Mouse (Mus musculus): ENCODE measurements around the gene Scand1. TPM values are rescaled to one million over a fixed set of nuclear protein-coding genes. Genes with fewer than 3 reads are reported as not detected.

The Scand1 gene
- polyA plus RNA-seq, 1 experiment from 2014 or later = 68.7 TPM

GRCm38 (mm10) chr2:156278226-156279017 lies 34.1 kb downstream of the Scand1 start:
- H3K27me3 ChIP-seq = no peaks in the 10 kb centered on the region
- peaks cover 67% of the 10 kb centered on the region for H3K36me3 ChIP-seq
- H3K4me3 ChIP-seq (replicated peaks) = no peak overlapping the region
- H3K4me2 ChIP-seq = no peak overlapping the region
- 0 out of 2 replicates have a peak, but pooled peaks cover 5% of the 10 kb centered on the region for H3K4me1 ChIP-seq
- no peaks in the 10 kb centered on the region for H3K9me3 ChIP-seq (replicated peaks)
- no peak overlapping the region for H3K9ac ChIP-seq
- peak; percentile 76 for ATAC-seq (replicated peaks; ENCODE audit: low FRiP score)
- H3K27ac ChIP-seq = peak overlapping the region; percentile 45
- 52% methylated on average over 4 of the region's 4 CpGs for WGBS

GRCm38 (mm10) chr2:156272553-156272952 lies 40.0 kb downstream of the Scand1 start:
- Histone ChIP-seq H3K27me3 (no peaks in the 10 kb centered on the region), H3K4me1 (0 out of 2 replicates have a peak, but pooled peaks cover 3% of the 10 kb centered on the region), H3K36me3 (peaks cover 78% of the 10 kb centered on the region), H3K4me2 (no peak overlapping the region), H3K4me3 (replicated peaks) (no peak overlapping the region), H3K27ac (no peak overlapping the region), H3K9me3 (replicated peaks) (no peaks in the 10 kb centered on the region), H3K9ac (no peak overlapping the region)
- 91% methylated on average over 6 of the region's 6 CpGs for WGBS
- no peak for ATAC-seq (replicated peaks; ENCODE audit: low FRiP score)

- Histone ChIP-seq H3K9me3 (replicated peaks) (no peaks in the 10 kb centered on the region), H3K9ac (no peak overlapping the region), H3K4me2 (no peak overlapping the region), H3K27me3 (no peaks in the 10 kb centered on the region), H3K4me1 (0 out of 2 replicates have a peak, but pooled peaks cover 3% of the 10 kb centered on the region), H3K27ac (no peak overlapping the region), H3K36me3 (peaks cover 60% of the 10 kb centered on the region), H3K4me3 (replicated peaks) (no peak overlapping the region)
- WGBS = 97% methylated on average over 9 of the region's 9 CpGs
- no peak for ATAC-seq (replicated peaks; ENCODE audit: low FRiP score)
Observed at GRCm38 (mm10) chr2:156267636-156268035, 44.9 kb downstream of the Scand1 start.

DNA sequence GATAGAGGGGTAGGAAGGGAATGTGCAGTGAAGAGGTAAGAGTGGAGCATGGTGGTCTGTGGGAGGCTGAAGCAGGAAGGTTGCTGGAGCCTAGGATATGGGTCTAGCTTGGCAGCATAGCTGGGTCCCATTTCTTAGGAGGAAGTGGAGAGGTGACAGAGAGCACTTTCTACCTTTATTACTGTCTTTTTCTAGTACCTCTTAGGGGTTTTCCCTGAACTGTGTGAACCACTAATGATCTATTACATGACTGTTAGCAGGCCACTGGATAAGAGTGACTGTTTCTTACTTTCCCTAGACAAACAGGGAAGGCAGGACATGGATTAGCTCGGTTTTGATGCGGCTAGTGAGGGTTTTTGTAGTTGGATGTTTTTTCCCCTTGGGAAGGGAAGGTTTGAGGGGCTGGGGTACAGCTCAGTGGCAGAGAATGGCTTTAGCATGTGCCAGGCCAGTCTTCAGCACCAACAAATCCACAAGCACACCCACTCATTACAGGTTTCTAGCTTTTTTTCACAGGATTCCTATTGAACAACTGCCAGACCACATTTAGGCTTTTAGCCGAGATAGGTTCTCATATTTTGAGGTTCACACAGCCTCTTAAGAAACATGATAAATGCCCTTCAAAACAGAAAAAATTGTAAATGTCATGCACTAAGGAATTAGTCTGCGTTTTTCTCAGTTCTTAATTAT lies 49.2 kb downstream of the Scand1 start:
- 87% methylated on average over 4 of the region's 4 CpGs for WGBS
- no peak for ATAC-seq (replicated peaks; ENCODE audit: low FRiP score)
- H3K36me3 ChIP-seq = peaks cover 67% of the 10 kb centered on the region

More for the DNA sequence above, 49.2 kb downstream of the Scand1 start:
- H3K4me3 ChIP-seq (replicated peaks) = no peak overlapping the region
- no peak overlapping the region for H3K4me2 ChIP-seq
- no peaks in the 10 kb centered on the region for H3K27me3 ChIP-seq
- no peaks in the 10 kb centered on the region for H3K9me3 ChIP-seq (replicated peaks)
- H3K9ac ChIP-seq = no peak overlapping the region
- H3K27ac ChIP-seq = no peak overlapping the region
- no peaks in the 10 kb centered on the region for H3K4me1 ChIP-seq

Small RNA genes within 50 kb of the gene (microRNA-seq; reads per million reads assigned to microRNA genes)
- not detected for gene Gm22759

Other genes with a start within 250 kb of the Scand1 start
- 3.6 and 4.1 TPM in 2 replicates for gene Spag4, start 247.5 kb downstream of the Scand1 start, polyA plus RNA-seq (2015; fragmentation: Nextera tagmentation; extraction: Ambion mirVana)
- 69.6 and 71.2 TPM in 2 replicates for gene Cpne1, start 200.7 kb downstream of the Scand1 start, polyA plus RNA-seq (2015; fragmentation: Nextera tagmentation; extraction: Ambion mirVana)
- 30.5 and 32.8 TPM in 2 replicates for gene Rbm12, start 200.7 kb downstream of the Scand1 start, polyA plus RNA-seq (2015; fragmentation: Nextera tagmentation; extraction: Ambion mirVana)
- 18.1 and 19.4 TPM in 2 replicates for gene Gm28036, start 185.6 kb downstream of the Scand1 start, polyA plus RNA-seq (2015; fragmentation: Nextera tagmentation; extraction: Ambion mirVana)
- gene Romo1, start 168.7 kb downstream of the Scand1 start, polyA plus RNA-seq (2015; fragmentation: Nextera tagmentation; extraction: Ambion mirVana) = 406 and 428 TPM in 2 replicates
- 47.7 and 50.2 TPM in 2 replicates for gene Nfs1, start 168.5 kb downstream of the Scand1 start, polyA plus RNA-seq (2015; fragmentation: Nextera tagmentation; extraction: Ambion mirVana)
- 653 and 664 TPM in 2 replicates for gene Rbm39, start 132.5 kb downstream of the Scand1 start, polyA plus RNA-seq (2015; fragmentation: Nextera tagmentation; extraction: Ambion mirVana)
- 78.4 and 79.3 TPM in 2 replicates for gene Phf20, start 116.2 kb downstream of the Scand1 start, polyA plus RNA-seq (2015; fragmentation: Nextera tagmentation; extraction: Ambion mirVana)
- gene Cnbd2, start 405 bp downstream of the Scand1 start, polyA plus RNA-seq (2015; fragmentation: Nextera tagmentation; extraction: Ambion mirVana) = 6.3 TPM in 2 replicates
- gene Epb41l1, start 108.2 kb upstream of the Scand1 start, polyA plus RNA-seq (2015; fragmentation: Nextera tagmentation; extraction: Ambion mirVana) = 2.3 and 2.8 TPM in 2 replicates
- gene Aar2, start 234.9 kb upstream of the Scand1 start, polyA plus RNA-seq (2015; fragmentation: Nextera tagmentation; extraction: Ambion mirVana) = 37.5 and 38.0 TPM in 2 replicates

All from kidney, embryonic 15.5 days (tissue).